Mouse (Mus musculus) cerebellum, adult 2 months (tissue): ENCODE data around the gene Chst8. TPM values are rescaled to one million over a fixed set of nuclear protein-coding genes. Genes with fewer than 3 reads are reported as not detected.

Experiments used
- DNase-seq, 2 experiments: peaks; one replicate each; pipeline ENCODE4 v3.0.0; 2021
- H3K27ac ChIP-seq: fragments of 200-500 bp; 2 replicates; pipeline ENCODE4 v1.5.1; 2012; ENCODE audit warnings: low read length, control low read depth, inconsistent platforms; ENCODE audit not compliant: insufficient read depth
- H3K27me3 ChIP-seq: fragments of 200-500 bp; 2 replicates; pipeline ENCODE4 v1.6.1; 2012; ENCODE audit warnings: inconsistent platforms, mild to moderate bottlenecking, low read length, moderate library complexity; ENCODE audit not compliant: control insufficient read depth, insufficient read depth
- H3K4me1 ChIP-seq: fragments of 200-500 bp; 2 replicates; pipeline ENCODE4 v1.6.1; 2011; ENCODE audit warnings: low read length; ENCODE audit not compliant: control insufficient read depth, insufficient read depth
- H3K4me3 ChIP-seq: fragments of 200-500 bp; replicated peaks from 2 replicates; pipeline ENCODE3; 2011; ENCODE audit warnings: mild to moderate bottlenecking, low read depth, low read length, control low read depth; ENCODE audit not compliant: insufficient read depth
- CTCF ChIP-seq: fragments of 200-500 bp; IDR thresholded peaks from 2 replicates; pipeline ENCODE4 v1.5.1; 2011; ENCODE audit warnings: low read depth, mild to moderate bottlenecking, control low read depth, low read length, moderate library complexity, borderline replicate concordance; ENCODE audit not compliant: insufficient read depth
- POLR2A ChIP-seq: fragments of 200-500 bp; IDR thresholded peaks from 2 replicates; pipeline ENCODE4 v1.6.1; 2011; ENCODE audit warnings: low read length, control low read depth, borderline replicate concordance; ENCODE audit not compliant: insufficient read depth
- WGBS: fragments of 180-500 bp; shearing (Covaris S2); methylation state at CpG from one replicate; pipeline ENCODE4 v1.1.7; 2018; 5-methylcytosine and 5-hydroxymethylcytosine counted together
- polyA plus RNA-seq: library from polyadenylated mRNA; depleted of rRNA; stranded (reverse); fragments of >200 nt; gene quantifications from 2 replicates; pipeline ENCODE4 v1.2.3, GENCODE M21; 2012

Chst8 gene
- polyA plus RNA-seq, 1 experiment, result 30.1 TPM

GRCm38 (mm10) chr7:34696086-34696485 lies 116.4 kb downstream of the Chst8 start:
- no peak overlapping the region for H3K27ac ChIP-seq
- TF ChIP-seq POLR2A (no peak), CTCF (no peak)
- H3K27me3 ChIP-seq, result no peaks in the 10 kb centered on the region
- H3K4me1 ChIP-seq, result no peaks in the 10 kb centered on the region
- DNase-seq, result no peak
- no peak overlapping the region for H3K4me3 ChIP-seq
- WGBS, result 56% methylated on average over 9 of the region's 9 CpGs

GRCm38 (mm10) chr7:34694898-34695297 lies 117.6 kb downstream of the Chst8 start:
- TF ChIP-seq POLR2A (no peak), CTCF (no peak)
- Histone ChIP-seq H3K4me1 (no peaks in the 10 kb centered on the region), H3K27me3 (no peaks in the 10 kb centered on the region), H3K27ac (no peak overlapping the region), H3K4me3 (no peak overlapping the region)
- 40% methylated on average over 9 of the region's 9 CpGs for whole genome bisulfite sequencing
- DNase-seq, result no peak

GRCm38 (mm10) chr7:34693916-34694315 lies 118.6 kb downstream of the Chst8 start:
- no peaks in the 10 kb centered on the region for H3K4me1 ChIP-seq
- WGBS, result 93% methylated on average over 13 of the region's 13 CpGs
- no peaks in the 10 kb centered on the region for H3K27me3 ChIP-seq
- H3K27ac ChIP-seq, result no peak overlapping the region
- TF ChIP-seq POLR2A (no peak), CTCF (no peak)
- DNase-seq, result no peak
- H3K4me3 ChIP-seq, result no peak overlapping the region

GRCm38 (mm10) chr7:34693072-34693471 lies 119.4 kb downstream of the Chst8 start:
- Histone ChIP-seq H3K4me3 (no peak overlapping the region), H3K4me1 (no peaks in the 10 kb centered on the region), H3K27ac (no peak overlapping the region), H3K27me3 (no peaks in the 10 kb centered on the region)
- DNase-seq, result no peak
- TF ChIP-seq POLR2A (no peak), CTCF (no peak)
- WGBS, result 11% methylated on average over 4 of the region's 4 CpGs

GRCm38 (mm10) chr7:34690111-34690510 lies 122.4 kb downstream of the Chst8 start:
- no peak overlapping the region for H3K4me3 ChIP-seq
- DNase-seq, result no peak
- no peak for TF ChIP-seq POLR2A
- no peak for TF ChIP-seq CTCF
- H3K27ac ChIP-seq, result no peak overlapping the region
- no peaks in the 10 kb centered on the region for H3K27me3 ChIP-seq
- WGBS, result 70% methylated on average over 13 of the region's 13 CpGs
- H3K4me1 ChIP-seq, result no peaks in the 10 kb centered on the region

- H3K27ac ChIP-seq, result no peak overlapping the region
- TF ChIP-seq CTCF (no peak), POLR2A (no peak)
- H3K27me3 ChIP-seq, result no peaks in the 10 kb centered on the region
- no peak for DNase-seq
- WGBS, result 14% methylated on average over 6 of the region's 6 CpGs
- no peaks in the 10 kb centered on the region for H3K4me1 ChIP-seq
- no peak overlapping the region for H3K4me3 ChIP-seq
Measured at GRCm38 (mm10) chr7:34689028-34689427, 123.5 kb downstream of the Chst8 start.

- 43% methylated on average over 7 of the region's 7 CpGs for WGBS
- no peak overlapping the region for H3K27ac ChIP-seq
- TF ChIP-seq POLR2A (no peak), CTCF (no peak)
Measured at GRCm38 (mm10) chr7:34685801-34686200, 126.7 kb downstream of the Chst8 start.

GRCm38 (mm10) chr7:34685176-34685575 lies 127.3 kb downstream of the Chst8 start:
- Histone ChIP-seq H3K27ac (no peak overlapping the region), H3K4me3 (no peak overlapping the region), H3K4me1 (peaks cover 7% of the 10 kb centered on the region; the same call in 1 of the 2 replicates), H3K27me3 (no peaks in the 10 kb centered on the region)
- WGBS, result 76% methylated on average over 4 of the region's 4 CpGs
- DNase-seq, result no peak
- TF ChIP-seq CTCF (no peak), POLR2A (no peak)

More at GRCm38 (mm10) chr7:34685801-34686200, 126.7 kb downstream of the Chst8 start:
- Histone ChIP-seq H3K27me3 (no peaks in the 10 kb centered on the region), H3K4me1 (peaks cover 7% of the 10 kb centered on the region; the same call in 1 of the 2 replicates), H3K4me3 (no peak overlapping the region)
- no peak for DNase-seq
